Mouse (Mus musculus) ovary, postnatal 14 days (tissue): ENCODE data around the gene Sema5a.

Experiments
- DNase-seq: peaks from one replicate; pipeline ENCODE4 v3.0.0; 2022; ENCODE audit warnings: low spot score

Gene Sema5a

DNA sequence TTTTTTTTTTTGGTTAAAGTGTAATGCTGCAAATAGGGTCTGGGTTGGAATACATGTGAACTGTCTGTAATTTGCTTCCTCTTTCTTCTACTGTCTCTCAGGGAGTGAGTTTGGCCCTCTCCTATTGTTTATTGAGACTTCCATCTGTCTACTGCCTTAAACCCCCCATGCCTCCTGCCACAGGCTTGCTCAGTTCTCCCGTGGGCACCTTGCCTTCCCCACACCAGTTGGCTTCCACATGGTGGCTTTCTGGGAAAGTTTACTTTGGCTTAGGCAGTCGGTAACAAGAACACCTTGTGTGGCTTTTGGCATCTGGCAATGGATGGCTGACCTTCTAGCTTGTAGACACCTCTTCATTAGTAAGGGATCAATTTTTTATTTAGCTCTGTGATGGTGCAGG lies 10.2 kb downstream of the Sema5a start:
- no peak for DNase-seq

DNA sequence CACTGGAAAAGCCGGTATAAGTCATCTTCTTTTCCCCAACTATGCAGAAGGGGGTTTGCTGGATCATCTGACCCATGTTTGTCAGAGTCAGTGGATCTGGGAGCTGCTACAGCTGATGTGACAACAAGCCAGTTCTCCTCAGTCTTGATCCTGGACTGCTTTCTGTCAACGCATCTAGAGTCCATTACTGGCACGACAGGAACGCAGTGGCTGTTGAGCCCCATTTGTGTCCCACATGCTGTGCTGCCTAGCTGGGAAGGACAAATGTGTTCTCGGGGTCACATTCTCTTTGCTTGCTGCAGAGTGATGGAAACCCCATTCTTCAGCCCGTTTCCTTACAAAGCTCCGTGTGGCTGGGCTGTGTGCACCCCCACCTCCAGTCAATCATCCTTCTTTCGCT lies 12.7 kb downstream of the Sema5a start:
- DNase-seq = no peak

DNA sequence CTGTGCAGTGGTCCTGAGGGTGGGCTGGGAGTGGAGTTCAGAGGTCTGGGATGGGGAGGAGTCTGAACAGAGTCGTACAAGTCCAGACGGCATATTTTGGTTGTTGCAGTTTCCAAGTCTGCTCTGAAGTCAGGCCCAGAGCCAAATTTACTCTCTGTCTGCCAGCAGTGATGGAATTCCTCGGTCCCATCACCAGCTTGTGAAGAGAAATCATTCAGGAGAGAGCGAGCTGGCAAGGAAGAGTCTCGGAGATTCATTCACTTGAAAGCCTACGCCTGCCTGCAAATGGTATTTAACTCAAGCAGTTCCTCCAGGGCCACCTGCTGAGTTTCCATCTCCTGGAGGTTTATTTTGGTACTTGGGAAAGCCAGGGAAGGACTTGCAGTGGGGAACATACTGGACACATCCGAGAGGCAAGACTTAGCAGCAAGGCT lies 13.3 kb downstream of the Sema5a start:
- DNase-seq = no peak

- no peak for DNase-seq
These were observed 14.9 kb downstream of the Sema5a start for GRCm38 (mm10) chr15:32259362-32260096.

- no peak for DNase-seq
These were observed 16.3 kb downstream of the Sema5a start for GRCm38 (mm10) chr15:32260942-32261341.

DNA sequence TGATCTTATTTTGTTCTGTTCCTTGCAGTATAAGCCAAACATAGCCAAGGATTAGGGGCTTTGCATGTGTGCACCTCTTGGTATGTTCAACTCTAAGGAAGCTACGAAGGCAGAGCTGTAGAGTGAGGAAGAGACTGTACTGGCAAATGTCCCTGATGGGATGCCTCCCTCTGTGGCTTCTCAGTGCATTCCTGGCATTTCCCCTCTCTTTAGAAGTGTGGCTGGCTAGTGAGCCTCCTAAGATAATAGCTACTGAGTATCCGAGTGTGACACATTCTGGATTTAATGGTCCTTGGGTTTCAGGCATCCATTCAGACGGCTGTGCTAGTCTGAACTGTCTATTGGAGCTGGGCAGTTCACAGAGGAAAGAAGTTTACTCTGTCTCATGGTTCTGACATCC lies 19.0 kb downstream of the Sema5a start:
- DNase-seq = no peak

- DNase-seq = no peak
These were observed 20.3 kb downstream of the Sema5a start for GRCm38 (mm10) chr15:32264822-32265377.

GRCm38 (mm10) chr15:32265378-32265934 lies 20.8 kb downstream of the Sema5a start:
- no peak for DNase-seq

GRCm38 (mm10) chr15:32266122-32266820 lies 21.7 kb downstream of the Sema5a start:
- no peak for DNase-seq

DNA sequence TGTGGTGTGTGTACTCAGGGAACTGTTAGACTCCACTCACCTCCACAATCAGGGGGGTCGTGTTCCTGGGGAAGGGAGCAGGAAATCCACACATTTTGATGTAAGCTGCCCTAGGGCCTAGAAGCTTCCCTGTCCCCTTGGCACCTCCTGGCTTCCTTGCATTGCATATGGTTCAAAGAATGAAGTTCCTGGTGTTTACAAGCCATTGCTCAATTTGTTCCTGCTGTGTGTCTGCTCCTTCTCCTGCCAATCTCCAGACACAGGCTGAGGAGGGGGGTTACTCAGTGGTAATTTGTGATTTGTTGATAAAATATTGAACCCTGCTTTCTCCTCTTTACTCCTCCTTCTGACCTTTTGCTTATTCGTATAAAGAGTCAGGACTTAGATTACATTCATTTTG lies 25.5 kb downstream of the Sema5a start:
- no peak for DNase-seq

DNA sequence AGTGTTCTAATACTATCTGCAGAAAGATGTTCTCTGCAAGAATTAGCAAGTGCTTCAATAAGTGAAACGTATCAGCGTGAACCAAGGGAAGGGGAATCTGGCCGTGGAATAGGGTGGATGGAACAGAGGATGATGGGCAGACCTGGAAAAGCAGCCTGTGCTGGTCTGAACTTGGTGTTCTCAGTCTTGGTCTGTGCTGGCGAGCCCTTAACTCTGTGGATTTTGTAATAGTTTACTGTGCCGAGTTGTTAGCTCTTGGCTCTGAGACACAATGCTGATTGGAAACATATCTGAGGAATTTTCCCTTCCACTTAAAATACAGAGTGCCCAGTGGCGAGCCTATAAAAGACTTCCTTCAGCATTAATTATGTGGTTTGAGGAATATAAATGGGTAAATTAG lies 29.3 kb downstream of the Sema5a start:
- no peak for DNase-seq

GRCm38 (mm10) chr15:32275020-32275419 lies 30.4 kb downstream of the Sema5a start:
- DNase-seq = no peak

GRCm38 (mm10) chr15:32278600-32278999 lies 34.0 kb downstream of the Sema5a start:
- DNase-seq = no peak

DNA sequence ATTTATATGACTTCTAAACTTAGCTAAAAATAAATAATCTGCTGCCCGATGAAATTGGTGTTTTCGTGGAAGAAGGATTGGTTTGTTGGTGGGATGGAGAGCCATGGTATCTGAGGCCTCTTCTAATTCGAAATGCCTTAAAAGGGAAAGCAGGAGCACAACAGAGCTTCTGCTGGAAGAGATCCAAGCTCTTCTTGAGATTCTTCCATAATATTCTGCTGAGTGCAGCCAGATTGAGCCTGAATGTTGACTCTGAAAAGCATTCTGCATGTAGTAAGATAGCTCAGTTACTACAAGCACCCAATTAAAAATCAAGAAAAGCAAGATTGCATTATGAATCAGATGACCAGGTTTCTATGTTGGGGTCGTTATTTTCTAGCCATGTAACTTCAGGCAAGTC lies 36.8 kb downstream of the Sema5a start:
- DNase-seq = no peak

GRCm38 (mm10) chr15:32284688-32285087 lies 40.1 kb downstream of the Sema5a start:
- DNase-seq = no peak

- no peak for DNase-seq
These were observed 41.7 kb downstream of the Sema5a start for GRCm38 (mm10) chr15:32286296-32286695.

DNA sequence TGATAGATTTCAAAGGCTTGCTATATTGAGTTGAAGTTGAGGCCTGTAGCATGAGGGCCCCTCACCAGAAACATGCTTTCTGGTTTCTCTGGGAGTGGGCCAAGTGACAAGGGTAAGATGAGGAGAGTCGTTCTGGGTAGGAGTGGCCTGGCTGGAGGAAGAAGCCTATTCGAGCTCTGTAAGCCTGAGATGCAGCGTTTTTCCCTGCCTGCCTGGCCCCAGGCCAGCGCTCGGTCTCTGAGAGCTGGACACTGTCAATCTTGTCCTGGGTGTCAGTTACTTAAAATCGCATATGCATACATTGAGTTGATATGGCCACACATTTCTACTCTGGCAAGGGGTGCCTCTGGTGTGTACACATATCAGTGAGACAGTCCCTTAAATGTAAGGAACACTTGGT lies 43.9 kb downstream of the Sema5a start:
- peak; percentile 30 for DNase-seq

DNA sequence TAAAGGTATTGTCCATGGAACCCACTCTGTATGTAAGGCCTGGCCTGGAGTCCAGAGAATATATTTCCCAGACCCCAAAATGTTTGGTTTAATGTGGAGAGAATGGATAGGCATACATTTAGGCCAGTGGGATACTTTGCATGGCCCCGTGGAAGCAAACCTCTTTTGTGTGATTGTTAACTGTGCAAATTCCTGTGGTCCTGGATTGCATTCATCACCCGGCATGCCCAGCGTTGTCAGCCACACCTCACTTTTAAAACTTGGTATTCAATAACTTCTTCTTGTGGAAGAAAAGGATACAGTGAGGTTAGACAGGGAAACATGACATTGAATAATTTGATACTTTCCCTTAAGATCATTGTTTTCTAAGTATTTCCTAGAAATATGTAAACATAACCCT lies 46.4 kb downstream of the Sema5a start:
- no peak for DNase-seq

DNA sequence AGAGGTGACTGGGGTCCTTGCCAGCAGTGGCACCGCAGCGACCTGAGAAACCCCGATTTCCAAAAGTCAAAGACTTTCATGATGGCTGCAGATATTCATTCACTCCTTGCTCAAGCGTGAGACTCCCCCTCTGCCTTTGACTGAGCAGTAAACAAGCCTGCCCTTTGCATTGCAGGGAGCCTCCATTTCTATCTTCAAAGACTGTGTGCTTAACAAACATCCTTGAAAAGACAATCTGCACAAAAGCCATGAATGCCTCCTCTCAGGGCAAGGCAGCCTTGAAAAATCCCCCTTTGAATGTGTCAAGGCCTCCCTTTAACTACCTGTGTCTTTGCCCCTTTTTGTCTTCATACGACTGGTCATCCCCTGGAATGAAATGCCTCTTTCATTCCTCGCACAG lies 51.9 kb downstream of the Sema5a start:
- DNase-seq = no peak

GRCm38 (mm10) chr15:32297266-32297665 lies 52.7 kb downstream of the Sema5a start:
- no peak for DNase-seq

DNA sequence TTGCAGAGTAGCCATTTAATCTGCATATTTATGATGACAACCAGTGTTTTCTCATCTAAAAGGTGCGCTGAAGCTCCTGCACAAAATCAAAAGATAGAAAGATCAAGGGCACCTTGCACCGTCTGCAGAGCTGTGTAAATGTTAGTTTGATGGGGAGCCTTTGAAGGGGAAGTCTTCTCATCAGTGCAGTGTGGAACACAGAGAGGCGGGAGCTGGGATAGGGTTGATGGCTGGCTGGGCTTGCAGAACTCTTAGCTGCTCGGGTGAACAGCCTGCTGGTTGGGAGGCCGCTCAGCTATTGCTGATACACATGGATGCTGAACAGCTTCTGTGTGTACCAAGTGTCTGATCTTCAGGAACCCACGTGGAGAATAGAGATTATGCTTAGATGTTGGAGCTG lies 53.9 kb downstream of the Sema5a start:
- DNase-seq = no peak

DNA sequence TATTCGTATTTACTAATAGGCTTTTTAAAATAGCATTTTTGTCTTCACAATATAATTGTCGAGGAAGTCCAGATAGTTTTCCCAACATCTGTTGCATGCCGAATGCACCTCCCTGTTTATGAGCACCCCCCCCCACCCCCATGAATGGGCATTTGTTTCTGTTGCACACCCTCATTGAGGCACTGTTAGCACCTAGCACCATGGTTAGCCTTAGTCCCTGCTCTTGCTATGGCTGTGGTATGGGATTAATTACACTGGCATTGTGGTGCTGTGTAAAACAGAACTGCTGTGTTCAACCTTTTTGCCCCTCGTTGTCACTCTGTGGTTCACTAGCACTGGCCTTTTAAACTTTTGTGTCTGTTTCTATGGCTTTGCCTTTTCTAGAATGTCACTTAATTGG lies 56.4 kb downstream of the Sema5a start:
- no peak for DNase-seq
